In genomic region chr12:8325245-8325942, GRCm38 (mm10) we compare ENCODE assay signal across 21 mouse cellular contexts. TPM values are rescaled to one million over a fixed set of nuclear protein-coding genes. Genes with fewer than 3 reads are reported as not detected.
A peak's percentile ranks its signal among the peaks of the same experiment; 100 is the strongest.
DNase-seq lines count a peak whose midpoint lies in the region; TF ChIP-seq lines count a peak whose summit lies in the region.
"Had no signal": no experiment of that assay in that cellular context is flagged by ENCODE, and none has a peak within 500 bp of the region (broad histone marks: within the 10 kb centered on the region; RNA-seq: fewer than 3 reads in every experiment).

No protein-coding gene starts in this region.

- intact Hi-C loops in gastrocnemius, adult 2 months (cut with DNase I), result no loop called here
- intact Hi-C loops in left cerebral cortex, adult 2 months (cut with DNase I), result loop anchor here (10.0 kb wide), 3 partner anchors 309 to 699 kb away; partner anchors contain the start of genes Pum2 and Ttc32

- H3K36me3 ChIP-seq in small intestine, adult 2 months (ENCODE audit: control insufficient read depth, insufficient read depth, low read length), result peaks cover 20% of the 10 kb centered on the region

- peak; percentile 42 for DNase-seq in gastrocnemius, adult 2 months
- no peak for DNase-seq in gastrocnemius, postnatal 10 days
- no peak for DNase-seq in left cerebral cortex, adult 2 months (ENCODE audit: extremely low spot score in 1 of 2, low spot score in 2 of 2)
- no peak for DNase-seq in left cerebral cortex, adult 8-10 months (ENCODE audit: low spot score in 2 of 2)
- DNase-seq in frontal cortex, postnatal 10 days (ENCODE audit: low spot score in 2 of 2), result no peak
- DNase-seq: lung, embryonic 14.5 days; right cerebral cortex, postnatal 4 days; thymus, postnatal 14 days had no signal

- no peak for TF ChIP-seq POLR2A in cortical plate, adult 2 months (IDR thresholded peaks at IDR 0.05; ENCODE audit: extremely low read depth, insufficient read depth, low read length)
- no peak for TF ChIP-seq POLR2A in small intestine, adult 2 months (IDR thresholded peaks at IDR 0.05; ENCODE audit: low read depth, low read length)

- H3K27ac ChIP-seq in gastrocnemius, adult 2 months, result peak overlapping the region; percentile 84
- H3K27ac ChIP-seq in left cerebral cortex, adult 2 months, result peak overlapping the region; percentile 80
- H3K27ac ChIP-seq in cortical plate, adult 2 months (ENCODE audit: insufficient read depth, low read length), result peak overlapping the region; percentile 73
- H3K27ac ChIP-seq in small intestine, adult 2 months (ENCODE audit: insufficient read depth, low read depth, low read length), result 0 out of 2 replicates have a peak overlapping the region, but pooled peaks have one; percentile 34
- H3K27ac ChIP-seq: hindbrain, embryonic 13.5 days; kidney, embryonic 15.5 days; liver, embryonic 12.5 days; midbrain, embryonic 13.5 days had no signal

- peak overlapping the region; percentile 13; the same call in 1 of the 2 replicates for H3K4me3 ChIP-seq in gastrocnemius, adult 2 months
- H3K4me3 ChIP-seq in left cerebral cortex, adult 2 months, result no peak overlapping the region
- H3K4me3 ChIP-seq in cortical plate, adult 2 months (ENCODE audit: insufficient read depth, low read length), result no peak overlapping the region
- no peak overlapping the region for H3K4me3 ChIP-seq in small intestine, adult 2 months (ENCODE audit: low read depth, low read length)
- H3K4me3 ChIP-seq: hindbrain, embryonic 13.5 days; kidney, embryonic 15.5 days; liver, embryonic 12.5 days; midbrain, embryonic 13.5 days had no signal

- no peak for TF ChIP-seq CTCF in gastrocnemius, adult 2 months (IDR thresholded peaks at IDR 0.05)
- TF ChIP-seq CTCF in left cerebral cortex, adult 2 months (IDR thresholded peaks at IDR 0.05), result no peak
- TF ChIP-seq CTCF in cortical plate, adult 2 months (IDR thresholded peaks at IDR 0.05; ENCODE audit: extremely low read depth, insufficient read depth, low read length), result no peak
- no peak for TF ChIP-seq CTCF in small intestine, adult 2 months (IDR thresholded peaks at IDR 0.05; ENCODE audit: extremely low read depth, insufficient read length, insufficient replicate concordance, low read depth, low read length)

- H3K27me3 ChIP-seq in small intestine, adult 2 months (ENCODE audit: control insufficient read depth, insufficient read depth, low read length), result no peaks in the 10 kb centered on the region
- H3K27me3 ChIP-seq: hindbrain, embryonic 13.5 days; kidney, embryonic 15.5 days; liver, embryonic 12.5 days; midbrain, embryonic 13.5 days had no signal

- H3K4me1 ChIP-seq in cortical plate, adult 2 months (ENCODE audit: control insufficient read depth, insufficient read depth, low read length), result 0 out of 2 replicates have a peak, but pooled peaks cover 1% of the 10 kb centered on the region
- no peaks in the 10 kb centered on the region for H3K4me1 ChIP-seq in small intestine, adult 2 months (ENCODE audit: control insufficient read depth, insufficient read depth, insufficient read length, low read length)
- H3K4me1 ChIP-seq: liver, embryonic 12.5 days had no signal

- 89% methylated on average over 13 of the region's 13 CpGs for WGBS in small intestine, adult 2 months

RNA-seq across cellular contexts. Expression of gene Hs1bp3, which starts 12.2 kb away (rescaled TPM):
- total RNA-seq in gastrocnemius, adult 2 months (2021), result 1 to 10 TPM; 6.1 to 7.7 TPM
- total RNA-seq in gastrocnemius, postnatal 10 days (2021), result 1 to 10 TPM; 6.2 to 7.7 TPM
- 10 to 100 TPM; 11.8 to 12.7 TPM for total RNA-seq in left cerebral cortex, adult 2 months (2021)
- 10 to 100 TPM; 14.4 to 17.1 (median 15.6) TPM for total RNA-seq in left cerebral cortex, adult 8-10 months (2022)
- 15.4 and 15.7 TPM in 2 replicates for polyA plus RNA-seq in cortical plate, adult 2 months (2012; rRNA removed)
- 6.1 and 15.2 TPM in 2 replicates for polyA plus RNA-seq in small intestine, adult 2 months (2012; rRNA removed)

RNA-seq across cellular contexts. Expression of gene Gdf7, which starts 23.6 kb away (rescaled TPM):
- total RNA-seq in gastrocnemius, adult 2 months (2021), result not detected
- not detected for total RNA-seq in gastrocnemius, postnatal 10 days (2021)
- 1 to 10 TPM in 1 of 2 experiments, under 1 TPM in 1; 0.66 to 1.1 TPM for total RNA-seq in left cerebral cortex, adult 2 months (2021)
- total RNA-seq in left cerebral cortex, adult 8-10 months (2022), result under 1 TPM; 0.51 to 0.98 (median 0.82) TPM
- polyA plus RNA-seq in cortical plate, adult 2 months (2012; rRNA removed), result 0.06 and 0.23 TPM in 2 replicates
- polyA plus RNA-seq in small intestine, adult 2 months (2012; rRNA removed), result not detected in 2 replicates
- total RNA-seq: adrenal gland, adult 18-20 months; G1E; gastrocnemius, adult 18-20 months; megakaryocyte progenitor cell, adult 5-6 weeks had no signal
- polyA plus RNA-seq: forebrain, embryonic 14.5 days; G1E; heart, postnatal 0 days; intestine, embryonic 14.5 days; liver, embryonic 12.5 days; lung, embryonic 14.5 days had no signal

Comparison
In these comparisons a context has a peak if more than half of its experiments do, and no peak if none do; other contexts are left out.
1. H3K27ac ChIP-seq: peak in every context shown above with its lines; median percentile 84 in gastrocnemius, adult 2 months; 80 in left cerebral cortex, adult 2 months; 73 in cortical plate, adult 2 months; 34 in small intestine, adult 2 months.